25 mouse cellular contexts compared by ENCODE assay signal in the genomic region with DNA sequence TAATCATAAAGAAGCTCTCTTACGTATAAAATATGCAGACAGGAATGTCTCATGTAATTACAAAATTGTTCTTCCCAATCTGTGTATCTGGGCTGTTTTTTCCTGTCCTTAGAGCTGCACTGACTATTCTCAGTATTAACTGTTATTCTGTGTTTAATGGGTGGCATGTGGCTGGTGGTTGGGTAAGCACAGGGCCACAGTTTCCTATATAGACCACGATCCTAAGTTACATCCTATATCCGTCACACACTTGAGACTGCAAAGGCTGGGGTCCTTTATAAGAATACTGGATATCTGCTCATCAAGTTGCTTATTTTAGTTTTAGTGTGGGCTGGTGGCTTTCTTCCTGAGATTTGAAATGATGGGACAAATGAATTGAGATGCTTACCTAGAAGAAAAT.
A peak's percentile ranks its signal among the peaks of the same experiment; 100 is the strongest.
DNase-seq lines count a peak whose midpoint lies in the region; ATAC-seq and TF ChIP-seq lines count a peak whose summit lies in the region.
"Had no signal": no experiment of that assay in that cellular context is flagged by ENCODE, and none has a peak within 500 bp of the region (broad histone marks: within the 10 kb centered on the region; RNA-seq: fewer than 3 reads in every experiment).

No protein-coding gene starts in this region.

- H3K9me3 ChIP-seq in midbrain, embryonic 10.5 days (replicated peaks) = no peaks in the 10 kb centered on the region
- no peaks in the 10 kb centered on the region for H3K9me3 ChIP-seq in midbrain, postnatal 0 days (ENCODE audit: low read length)
- H3K9me3 ChIP-seq in forebrain, embryonic 11.5 days (ENCODE audit: control insufficient read depth, low read length) = no peaks in the 10 kb centered on the region
- H3K9me3 ChIP-seq in forebrain, postnatal 0 days (ENCODE audit: low read length) = no peaks in the 10 kb centered on the region
- no peaks in the 10 kb centered on the region for H3K9me3 ChIP-seq in midbrain, embryonic 15.5 days
- H3K9me3 ChIP-seq: heart, embryonic 10.5 days; intestine, embryonic 15.5 days; limb, embryonic 10.5 days; liver, embryonic 15.5 days; lung, embryonic 15.5 days; neural tube, embryonic 15.5 days had no signal

- no peak for DNase-seq in midbrain, embryonic 10.5 days (ENCODE audit: low spot score)
- DNase-seq in midbrain, postnatal 0 days (ENCODE audit: low spot score) = no peak
- DNase-seq in forebrain, embryonic 11.5 days (ENCODE audit: low spot score) = no peak
- no peak for DNase-seq in forebrain, postnatal 0 days
- no peak for DNase-seq in cerebellum, adult 9-11 months
- no peak for DNase-seq in adrenal gland, adult (ENCODE audit: inconsistent age in 2 of 2, low spot score in 1 of 2)
- no peak for DNase-seq in thymus, adult 2 months
- DNase-seq: adrenal gland, adult 8-10 months; cerebellum, adult 2 months; gastrocnemius, adult 2 months; kidney, adult 8-10 months; kidney, postnatal 14 days; liver; lung, postnatal 36 days; right cerebral cortex, adult 18-20 months; right cerebral cortex, postnatal 4 days; thymus, postnatal 36 days had no signal

- no peak overlapping the region for H3K4me2 ChIP-seq in midbrain, postnatal 0 days (ENCODE audit: low read depth, low read length, poor library complexity, severe bottlenecking)
- H3K4me2 ChIP-seq in forebrain, embryonic 11.5 days (ENCODE audit: low read depth, low read length, severe bottlenecking) = no peak overlapping the region
- no peak overlapping the region for H3K4me2 ChIP-seq in forebrain, postnatal 0 days (ENCODE audit: low read depth)
- no peak overlapping the region for H3K4me2 ChIP-seq in midbrain, embryonic 15.5 days
- H3K4me2 ChIP-seq: intestine, embryonic 15.5 days; liver, embryonic 15.5 days; lung, embryonic 15.5 days; neural tube, embryonic 15.5 days had no signal

- no peak for ATAC-seq in midbrain, postnatal 0 days (ENCODE audit: low FRiP score)
- ATAC-seq in forebrain, embryonic 11.5 days (replicated peaks; ENCODE audit: low FRiP score) = no peak
- no peak for ATAC-seq in forebrain, postnatal 0 days
- no peak for ATAC-seq in midbrain, embryonic 15.5 days (replicated peaks)
- ATAC-seq: intestine, embryonic 15.5 days had no signal

- peak overlapping the region; percentile 78 for H3K27ac ChIP-seq in midbrain, embryonic 10.5 days (replicated peaks)
- H3K27ac ChIP-seq in midbrain, postnatal 0 days (ENCODE audit: low read depth, low read length) = no peak overlapping the region
- H3K27ac ChIP-seq in forebrain, embryonic 11.5 days (ENCODE audit: low read depth, low read length) = peak overlapping the region; percentile 94
- peak overlapping the region; percentile 62 for H3K27ac ChIP-seq in forebrain, postnatal 0 days (ENCODE audit: low read depth, low read length)
- H3K27ac ChIP-seq in midbrain, embryonic 15.5 days = 0 out of 2 replicates have a peak overlapping the region, but pooled peaks have one; percentile 34
- H3K27ac ChIP-seq in thymus, adult 2 months (ENCODE audit: control insufficient read depth, insufficient read depth, low read length) = no peak overlapping the region
- H3K27ac ChIP-seq: gastrocnemius, adult 2 months; heart, embryonic 10.5 days; intestine, embryonic 15.5 days; liver, embryonic 15.5 days; lung, embryonic 15.5 days had no signal

- no peaks in the 10 kb centered on the region for H3K36me3 ChIP-seq in midbrain, embryonic 10.5 days
- H3K36me3 ChIP-seq in midbrain, postnatal 0 days (ENCODE audit: insufficient read depth, low read length) = no peaks in the 10 kb centered on the region
- no peaks in the 10 kb centered on the region for H3K36me3 ChIP-seq in forebrain, embryonic 11.5 days (ENCODE audit: control insufficient read depth, insufficient read depth, low read length)
- no peaks in the 10 kb centered on the region for H3K36me3 ChIP-seq in forebrain, postnatal 0 days (ENCODE audit: insufficient read depth)
- no peaks in the 10 kb centered on the region for H3K36me3 ChIP-seq in midbrain, embryonic 15.5 days (replicated peaks)
- no peaks in the 10 kb centered on the region for H3K36me3 ChIP-seq in thymus, adult 2 months (ENCODE audit: control insufficient read depth, insufficient read depth, low read length)
- H3K36me3 ChIP-seq: heart, embryonic 10.5 days; intestine, embryonic 15.5 days; limb, embryonic 10.5 days; liver, embryonic 15.5 days; lung, embryonic 15.5 days; neural tube, embryonic 15.5 days had no signal

- no peaks in the 10 kb centered on the region for H3K27me3 ChIP-seq in midbrain, embryonic 10.5 days (ENCODE audit: low read depth, poor library complexity, severe bottlenecking)
- no peaks in the 10 kb centered on the region for H3K27me3 ChIP-seq in midbrain, postnatal 0 days (ENCODE audit: insufficient read depth, low read length)
- H3K27me3 ChIP-seq in forebrain, embryonic 11.5 days (ENCODE audit: control insufficient read depth, insufficient read depth, low read length) = no peaks in the 10 kb centered on the region
- H3K27me3 ChIP-seq in forebrain, postnatal 0 days (ENCODE audit: insufficient read depth, low read length) = no peaks in the 10 kb centered on the region
- no peaks in the 10 kb centered on the region for H3K27me3 ChIP-seq in midbrain, embryonic 15.5 days (replicated peaks)
- no peaks in the 10 kb centered on the region for H3K27me3 ChIP-seq in thymus, adult 2 months (ENCODE audit: control insufficient read depth, insufficient read depth, low read length)
- H3K27me3 ChIP-seq: intestine, embryonic 15.5 days; liver, embryonic 15.5 days; lung, embryonic 15.5 days; neural tube, embryonic 15.5 days had no signal

- no peak overlapping the region for H3K4me3 ChIP-seq in midbrain, embryonic 10.5 days
- H3K4me3 ChIP-seq in midbrain, postnatal 0 days (ENCODE audit: low read depth, low read length) = no peak overlapping the region
- H3K4me3 ChIP-seq in forebrain, embryonic 11.5 days (ENCODE audit: low read depth, low read length) = no peak overlapping the region
- no peak overlapping the region for H3K4me3 ChIP-seq in forebrain, postnatal 0 days (ENCODE audit: low read depth, low read length)
- H3K4me3 ChIP-seq in midbrain, embryonic 15.5 days = no peak overlapping the region
- H3K4me3 ChIP-seq in thymus, adult 2 months (ENCODE audit: control insufficient read depth, insufficient read depth, low read length) = no peak overlapping the region
- H3K4me3 ChIP-seq: gastrocnemius, adult 2 months; heart, embryonic 10.5 days; intestine, embryonic 15.5 days; limb, embryonic 10.5 days; liver, embryonic 15.5 days; lung, embryonic 15.5 days; myocyte; neural tube, embryonic 15.5 days had no signal

- H3K4me1 ChIP-seq in midbrain, embryonic 10.5 days = peaks cover 99% of the 10 kb centered on the region
- no peaks in the 10 kb centered on the region for H3K4me1 ChIP-seq in midbrain, postnatal 0 days (ENCODE audit: insufficient read depth, low read length)
- peaks cover 35% of the 10 kb centered on the region for H3K4me1 ChIP-seq in forebrain, embryonic 11.5 days (replicated peaks; ENCODE audit: control insufficient read depth, insufficient read depth, low read length)
- H3K4me1 ChIP-seq in forebrain, postnatal 0 days (ENCODE audit: insufficient read depth) = peaks cover 20% of the 10 kb centered on the region
- H3K4me1 ChIP-seq in midbrain, embryonic 15.5 days = peaks cover 43% of the 10 kb centered on the region
- peaks cover 26% of the 10 kb centered on the region for H3K4me1 ChIP-seq in thymus, adult 2 months (replicated peaks; ENCODE audit: control insufficient read depth, insufficient read depth, low read length)
- H3K4me1 ChIP-seq: liver, embryonic 15.5 days had no signal

- TF ChIP-seq POLR2A in thymus, adult 2 months (IDR thresholded peaks at IDR 0.05; ENCODE audit: control insufficient read depth, extremely low read depth, insufficient read depth, low read length, poor library complexity) = no peak

- no peak overlapping the region for H3K9ac ChIP-seq in midbrain, postnatal 0 days (replicated peaks; ENCODE audit: low read length, poor library complexity, severe bottlenecking)
- no peak overlapping the region for H3K9ac ChIP-seq in forebrain, embryonic 11.5 days (ENCODE audit: low read length)
- no peak overlapping the region for H3K9ac ChIP-seq in forebrain, postnatal 0 days
- H3K9ac ChIP-seq in midbrain, embryonic 15.5 days = no peak overlapping the region
- H3K9ac ChIP-seq: intestine, embryonic 15.5 days; liver, embryonic 15.5 days; lung, embryonic 15.5 days; neural tube, embryonic 15.5 days had no signal

- TF ChIP-seq CTCF in midbrain, postnatal 0 days (IDR thresholded peaks at IDR 0.05) = no peak
- TF ChIP-seq CTCF in forebrain, postnatal 0 days (IDR thresholded peaks at IDR 0.05; ENCODE audit: low read depth) = no peak
- no peak for TF ChIP-seq CTCF in thymus, adult 2 months (IDR thresholded peaks at IDR 0.05; ENCODE audit: borderline replicate concordance, control insufficient read depth, extremely low read depth, insufficient read depth, low read length, poor library complexity)

- WGBS in midbrain, embryonic 10.5 days = 81% methylated on average over 3 of the region's 3 CpGs
- WGBS in midbrain, postnatal 0 days = 77% methylated on average over 3 of the region's 3 CpGs
- 74% methylated on average over 3 of the region's 3 CpGs for WGBS in forebrain, embryonic 11.5 days
- WGBS in forebrain, postnatal 0 days = 46% methylated on average over 3 of the region's 3 CpGs
- WGBS in midbrain, embryonic 15.5 days = 66% methylated on average over 3 of the region's 3 CpGs
- WGBS in thymus, adult 2 months = 61% methylated on average over 3 of the region's 3 CpGs

Comparison
In these comparisons a context has a peak if more than half of its experiments do, and no peak if none do; other contexts are left out.
1. H3K27ac ChIP-seq: peak in midbrain, embryonic 10.5 days (single experiment), forebrain, embryonic 11.5 days (single experiment), forebrain, postnatal 0 days (single experiment) and midbrain, embryonic 15.5 days (single experiment); none in midbrain, postnatal 0 days (single experiment) and thymus, adult 2 months (single experiment).